Mouse (Mus musculus) kidney, embryonic 16.5 days (tissue): Measurements from ENCODE around the gene Brinp1. TPM values are rescaled to one million over a fixed set of nuclear protein-coding genes. Genes with fewer than 3 reads are reported as not detected.

ENCODE experiments used
- ATAC-seq: fragments of 200-750 bp; cut with Nextera tagmentation; 2 replicates; pipeline ENCODE4 v1.8.0; 2017; ENCODE audit warnings: moderate TSS enrichment; ENCODE audit not compliant: low FRiP score, low TSS enrichment
- H3K27ac ChIP-seq: fragments of 300-500 bp; sonication (generic); 2 replicates; pipeline ENCODE4 v1.5.1; 2014; ENCODE audit warnings: low read length
- H3K27me3 ChIP-seq: fragments of 300-500 bp; sonication (generic); 2 replicates; pipeline ENCODE4 v1.6.1; 2014; ENCODE audit warnings: low read length, control low read depth, mixed read lengths; ENCODE audit not compliant: insufficient read depth
- H3K36me3 ChIP-seq: fragments of 300-500 bp; sonication (generic); 2 replicates; pipeline ENCODE4 v1.6.1; 2014; ENCODE audit warnings: low read length, control low read depth, mixed read lengths; ENCODE audit not compliant: insufficient read depth
- H3K4me1 ChIP-seq: fragments of 300-500 bp; sonication (generic); 2 replicates; pipeline ENCODE4 v1.6.1; 2014; ENCODE audit warnings: low read length, control low read depth, mixed read lengths; ENCODE audit not compliant: insufficient read depth
- H3K4me2 ChIP-seq: fragments of 300-500 bp; sonication (generic); replicated peaks from 2 replicates; pipeline ENCODE4 v1.6.1; 2014; ENCODE audit warnings: low read depth, low read length
- H3K4me3 ChIP-seq: fragments of 300-500 bp; sonication (generic); 2 replicates; pipeline ENCODE4 v1.5.1; 2014; ENCODE audit warnings: mild to moderate bottlenecking, low read length
- H3K9ac ChIP-seq: fragments of 300-500 bp; sonication (generic); replicated peaks from 2 replicates; pipeline ENCODE4 v1.6.1; 2014; ENCODE audit warnings: low read length
- H3K9me3 ChIP-seq: fragments of 300-500 bp; sonication (generic); 2 replicates; pipeline ENCODE4 v1.6.1; 2016; ENCODE audit warnings: low read length, control low read depth
- WGBS: fragments of 180-500 bp; shearing (Covaris S2); extraction: QIAGEN DNeasy Blood & Tissue Kit; methylation state at CpG from one replicate; pipeline ENCODE4 v1.1.7; 2014; 5-methylcytosine and 5-hydroxymethylcytosine counted together
- polyA plus RNA-seq: library from polyadenylated mRNA; unstranded; fragments of >200 nt; fragmentation: Nextera tagmentation; extraction: Ambion mirVana; gene quantifications from 2 replicates; pipeline ENCODE4 v1.2.1, GENCODE M21; 2015

The Brinp1 gene
- polyA plus RNA-seq, 1 experiment from 2014 or later = 5.5 TPM

- H3K27ac ChIP-seq = no peak overlapping the region
- no peaks in the 10 kb centered on the region for H3K9me3 ChIP-seq
- H3K36me3 ChIP-seq = no peaks in the 10 kb centered on the region
- H3K9ac ChIP-seq = no peak overlapping the region
- no peak overlapping the region for H3K4me2 ChIP-seq
- no peaks in the 10 kb centered on the region for H3K4me1 ChIP-seq
- WGBS = 55% methylated on average over 5 of the region's 5 CpGs
- H3K4me3 ChIP-seq = no peak overlapping the region
- ATAC-seq = no peak
- no peaks in the 10 kb centered on the region for H3K27me3 ChIP-seq
Observed at GRCm38 (mm10) chr4:68767393-68767792, 186.8 kb downstream of the Brinp1 start.

GRCm38 (mm10) chr4:68765772-68766573 is 188.2 kb downstream of the Brinp1 start:
- no peak overlapping the region for H3K9ac ChIP-seq
- H3K9me3 ChIP-seq = no peaks in the 10 kb centered on the region
- H3K36me3 ChIP-seq = no peaks in the 10 kb centered on the region
- ATAC-seq = no peak
- no peak overlapping the region for H3K4me3 ChIP-seq
- H3K27ac ChIP-seq = no peak overlapping the region
- WGBS = 75% methylated on average over 12 of the region's 12 CpGs
- no peaks in the 10 kb centered on the region for H3K27me3 ChIP-seq
- no peaks in the 10 kb centered on the region for H3K4me1 ChIP-seq
- H3K4me2 ChIP-seq = no peak overlapping the region

- no peak overlapping the region for H3K9ac ChIP-seq
- H3K4me3 ChIP-seq = no peak overlapping the region
- no peak for ATAC-seq
- H3K4me1 ChIP-seq = no peaks in the 10 kb centered on the region
- no peak overlapping the region for H3K27ac ChIP-seq
- 89% methylated on average over 2 of the region's 2 CpGs for WGBS
- H3K36me3 ChIP-seq = no peaks in the 10 kb centered on the region
- no peak overlapping the region for H3K4me2 ChIP-seq
- H3K27me3 ChIP-seq = no peaks in the 10 kb centered on the region
- H3K9me3 ChIP-seq = no peaks in the 10 kb centered on the region
Observed at GRCm38 (mm10) chr4:68764937-68765336, 189.3 kb downstream of the Brinp1 start.

GRCm38 (mm10) chr4:68720983-68721382 is 233.2 kb downstream of the Brinp1 start:
- ATAC-seq = no peak; the same call in 1 of the 2 replicates
- no peak overlapping the region for H3K27ac ChIP-seq
- no peaks in the 10 kb centered on the region for H3K36me3 ChIP-seq
- H3K9me3 ChIP-seq = no peaks in the 10 kb centered on the region
- H3K27me3 ChIP-seq = no peaks in the 10 kb centered on the region
- no peak overlapping the region for H3K4me2 ChIP-seq
- WGBS = 13% methylated on average over 1 of the region's 1 CpGs
- no peak overlapping the region for H3K9ac ChIP-seq
- no peak overlapping the region for H3K4me3 ChIP-seq
- no peaks in the 10 kb centered on the region for H3K4me1 ChIP-seq
